Mouse (Mus musculus) CH12.LX (cell line): ENCODE measurements around the gene Gns.

Experiments
- CHD2 ChIP-seq: IDR thresholded peaks from 2 replicates; pipeline ENCODE4 v1.6.1; 2011; ENCODE audit warnings: low read length, improper control_type of control experiment
- CTCF ChIP-seq, 2 experiments: IDR thresholded peaks in 1 of 2; conservative IDR thresholded peaks in 1 of 2; 2 replicates each; pipeline ENCODE4 v1.5.1; 2011 to 2012; ENCODE audit warnings: low read depth in 2 of 2, low read length in 2 of 2, improper control_type of control experiment in 1 of 2, inconsistent platforms in 1 of 2, mild to moderate bottlenecking in 1 of 2, moderate library complexity in 1 of 2
- ELF1 ChIP-seq: IDR thresholded peaks from 2 replicates; pipeline ENCODE4 v1.6.1; 2014; ENCODE audit warnings: low read depth, mild to moderate bottlenecking, inconsistent platforms, low read length, improper control_type of control experiment
- GABPA ChIP-seq: IDR thresholded peaks from 2 replicates; pipeline ENCODE4 v1.6.1; 2012; ENCODE audit warnings: low read depth, low read length, improper control_type of control experiment, inconsistent platforms; ENCODE audit not compliant: insufficient replicate concordance
- MAZ ChIP-seq: IDR thresholded peaks from 2 replicates; pipeline ENCODE4 v1.6.1; 2012; ENCODE audit warnings: low read depth, mild to moderate bottlenecking, inconsistent platforms, low read length, improper control_type of control experiment, moderate library complexity
- MXI1 ChIP-seq: IDR thresholded peaks from 2 replicates; pipeline ENCODE4 v1.6.1; 2011; ENCODE audit warnings: mild to moderate bottlenecking, low read depth, low read length, improper control_type of control experiment
- NRF1 ChIP-seq: IDR thresholded peaks from 2 replicates; pipeline ENCODE4 v1.6.1; 2014; ENCODE audit warnings: low read depth, mild to moderate bottlenecking, inconsistent platforms, low read length, improper control_type of control experiment, moderate library complexity
- POLR2A ChIP-seq: IDR thresholded peaks from 2 replicates; pipeline ENCODE4 v1.6.1; 2011; ENCODE audit warnings: low read depth, mild to moderate bottlenecking, improper control_type of control experiment, low read length
- SMC3 ChIP-seq: IDR thresholded peaks from 2 replicates; pipeline ENCODE4 v1.6.1; 2011; ENCODE audit warnings: low read depth, low read length, improper control_type of control experiment
- TCF12 ChIP-seq: IDR thresholded peaks from 2 replicates; pipeline ENCODE4 v1.6.1; 2014; ENCODE audit warnings: low read depth, mild to moderate bottlenecking, inconsistent platforms, low read length, improper control_type of control experiment
- ZMIZ1 ChIP-seq: IDR thresholded peaks from 2 replicates; pipeline ENCODE4 v1.6.1; 2012; ENCODE audit warnings: low read depth, mild to moderate bottlenecking, inconsistent platforms, low read length, improper control_type of control experiment

GRCm38 (mm10) chr10:121384710-121385109 is 19.8 kb downstream of the Gns start:
- TF ChIP-seq MAZ (no peak), POLR2A (no peak), NRF1 (no peak), SMC3 (peak; percentile 37), CHD2 (no peak; the same call in 1 of the 2 replicates), TCF12 (peak; percentile 94), MXI1 (peak; percentile 52; the same call in 1 of the 2 replicates), ZMIZ1 (no peak), CTCF (conservative IDR thresholded peaks at IDR 0.05 in 1 of 2, IDR thresholded peaks at IDR 0.05 in 1 of 2; ENCODE audit: low read depth in 2 of 2, low read length in 2 of 2) (peak in 1 of 2 experiments; percentile 49; a peak in 2 of 4 replicates), GABPA (no peak), ELF1 (0 out of 2 replicates have a peak, but pooled peaks have one; percentile 24)
